ENCODE assay signal across 31 mouse cellular contexts in genomic region chr2:20435530-20435929, GRCm38 (mm10).
"Had no signal": no experiment of that assay in that cellular context is flagged by ENCODE, and none has a peak within 500 bp of the region (broad histone marks: within the 10 kb centered on the region; RNA-seq: fewer than 3 reads in every experiment).

No protein-coding gene starts in this region.

- H3K9ac ChIP-seq: limb, embryonic 12.5 days; limb, embryonic 13.5 days; limb, embryonic 15.5 days; liver, embryonic 12.5 days; liver, embryonic 13.5 days; liver, embryonic 14.5 days; liver, embryonic 15.5 days; liver, postnatal 0 days; lung, embryonic 14.5 days; lung, embryonic 15.5 days; midbrain, embryonic 12.5 days; midbrain, embryonic 13.5 days; midbrain, embryonic 15.5 days had no signal

- H3K36me3 ChIP-seq: limb, embryonic 10.5 days; limb, embryonic 12.5 days; limb, embryonic 13.5 days; limb, embryonic 15.5 days; liver, embryonic 12.5 days; liver, embryonic 13.5 days; liver, embryonic 15.5 days; lung, embryonic 15.5 days; midbrain, embryonic 10.5 days; midbrain, embryonic 12.5 days; midbrain, embryonic 13.5 days; midbrain, embryonic 15.5 days had no signal

- H3K27me3 ChIP-seq: limb, embryonic 12.5 days; limb, embryonic 13.5 days; limb, embryonic 15.5 days; liver, embryonic 12.5 days; liver, embryonic 13.5 days; liver, embryonic 15.5 days; lung, embryonic 15.5 days; megakaryocyte, embryonic 14.5 days; midbrain, embryonic 12.5 days; midbrain, embryonic 13.5 days; midbrain, embryonic 15.5 days had no signal

- H3K4me3 ChIP-seq: limb, embryonic 10.5 days; limb, embryonic 12.5 days; limb, embryonic 13.5 days; limb, embryonic 15.5 days; liver, embryonic 12.5 days; liver, embryonic 13.5 days; liver, embryonic 15.5 days; lung, embryonic 15.5 days; megakaryocyte, embryonic 14.5 days; midbrain, embryonic 10.5 days; midbrain, embryonic 12.5 days; midbrain, embryonic 13.5 days; midbrain, embryonic 15.5 days; myocyte had no signal

- DNase-seq: left cerebral cortex, postnatal 4 days; liver; liver, embryonic 13.5 days; liver, postnatal 0 days; lung, adult 18-20 months; lung, adult 2 months; lung, embryonic 14.5 days; lung, postnatal 10 days; lung, postnatal 14 days; lung, postnatal 36 days; lung, postnatal 4 days; midbrain, embryonic 14.5 days had no signal

- ATAC-seq: liver, embryonic 12.5 days; liver, postnatal 0 days; lung, postnatal 0 days; midbrain, embryonic 13.5 days; midbrain, embryonic 15.5 days; midbrain, embryonic 16.5 days had no signal

- H3K27ac ChIP-seq: limb, embryonic 10.5 days; limb, embryonic 12.5 days; limb, embryonic 13.5 days; limb, embryonic 15.5 days; liver, embryonic 12.5 days; liver, embryonic 13.5 days; liver, embryonic 14.5 days; liver, embryonic 15.5 days; lung, embryonic 15.5 days; macrophage; midbrain, embryonic 10.5 days; midbrain, embryonic 12.5 days; midbrain, embryonic 13.5 days; midbrain, embryonic 15.5 days had no signal

- H3K9me3 ChIP-seq: limb, embryonic 10.5 days; limb, embryonic 12.5 days; limb, embryonic 13.5 days; limb, embryonic 15.5 days; liver, embryonic 12.5 days; liver, embryonic 13.5 days; liver, embryonic 15.5 days; lung, embryonic 15.5 days; midbrain, embryonic 10.5 days; midbrain, embryonic 12.5 days; midbrain, embryonic 13.5 days; midbrain, embryonic 15.5 days had no signal

- H3K4me1 ChIP-seq: limb, embryonic 10.5 days; limb, embryonic 12.5 days; limb, embryonic 13.5 days; limb, embryonic 15.5 days; liver, embryonic 12.5 days; liver, embryonic 13.5 days; liver, embryonic 15.5 days; lung, embryonic 15.5 days; megakaryocyte, embryonic 14.5 days; midbrain, embryonic 10.5 days; midbrain, embryonic 12.5 days; midbrain, embryonic 13.5 days; midbrain, embryonic 15.5 days had no signal

- H3K4me2 ChIP-seq: limb, embryonic 12.5 days; limb, embryonic 13.5 days; limb, embryonic 15.5 days; liver, embryonic 11.5 days; liver, embryonic 12.5 days; liver, embryonic 13.5 days; liver, embryonic 15.5 days; lung, embryonic 14.5 days; lung, embryonic 15.5 days; midbrain, embryonic 11.5 days; midbrain, embryonic 12.5 days; midbrain, embryonic 13.5 days; midbrain, embryonic 15.5 days had no signal
